Mouse (Mus musculus) large intestine, adult 2 months (tissue): ENCODE measurements around the gene Klhl33. TPM values are rescaled to one million over a fixed set of nuclear protein-coding genes. Genes with fewer than 3 reads are reported as not detected.
"Not testable (repeated sequence)": the region's sequence is repeated elsewhere in the genome, so short reads cannot be mapped to it uniquely, and the experiment has no call there.

ENCODE experiments used
- DNase-seq: peaks from one replicate; pipeline ENCODE4 v3.0.0-alpha.2; 2012; ENCODE audit warnings: low read depth, low spot score
- WGBS: fragments of 180-500 bp; shearing (Covaris S2); methylation state at CpG from one replicate; pipeline ENCODE4 v1.1.7; 2018; 5-methylcytosine and 5-hydroxymethylcytosine counted together
- polyA plus RNA-seq: library from polyadenylated mRNA; depleted of rRNA; stranded (reverse); fragments of >200 nt; gene quantifications from 2 replicates; pipeline ENCODE4 v1.2.3, GENCODE M21; 2012; rRNA removed

Gene Klhl33
- polyA plus RNA-seq, 1 experiment, result 0.71 TPM

DNA sequence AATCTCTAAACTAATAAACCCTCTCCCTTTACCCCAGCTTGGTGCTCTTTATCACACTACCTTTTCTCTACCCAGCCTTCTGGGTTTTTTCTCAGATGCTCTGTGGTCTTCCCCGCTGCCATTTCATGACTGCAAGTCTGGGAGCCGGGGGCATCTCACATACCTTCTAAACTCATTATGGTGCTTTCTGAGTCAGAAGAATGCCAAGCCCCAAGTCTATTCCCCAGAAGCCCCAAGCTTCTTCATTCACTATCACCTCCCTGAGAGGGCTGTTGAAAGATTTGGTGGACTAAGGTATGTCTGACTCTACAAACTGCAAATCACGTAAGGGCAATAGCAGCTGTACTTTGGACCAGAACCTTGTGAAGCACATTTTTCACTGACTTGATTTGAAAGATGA, 30.3 kb downstream of the Klhl33 start:
- WGBS, result 79% methylated on average over 3 of the region's 3 CpGs
- DNase-seq, result no peak

DNA sequence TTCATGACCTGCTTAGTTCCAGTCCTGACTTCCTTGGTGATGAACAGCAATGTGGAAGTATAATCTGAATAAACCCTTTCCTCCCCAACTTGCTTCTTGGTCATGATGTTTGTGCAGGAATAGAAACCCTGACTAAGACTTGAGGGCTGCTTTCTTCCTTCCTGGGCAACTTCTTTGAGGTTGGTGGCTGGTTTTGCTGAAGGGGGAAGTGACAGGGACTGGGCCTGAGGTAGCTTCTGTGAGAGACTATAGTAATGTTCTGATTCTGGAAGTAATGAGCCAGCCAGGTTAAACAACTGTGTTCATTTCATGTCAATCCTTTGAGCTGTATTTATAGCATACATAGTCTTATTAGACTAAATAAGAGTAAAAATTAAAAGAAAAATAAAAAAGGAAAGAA, 32.3 kb downstream of the Klhl33 start:
- not testable (repeated sequence) for DNase-seq

DNA sequence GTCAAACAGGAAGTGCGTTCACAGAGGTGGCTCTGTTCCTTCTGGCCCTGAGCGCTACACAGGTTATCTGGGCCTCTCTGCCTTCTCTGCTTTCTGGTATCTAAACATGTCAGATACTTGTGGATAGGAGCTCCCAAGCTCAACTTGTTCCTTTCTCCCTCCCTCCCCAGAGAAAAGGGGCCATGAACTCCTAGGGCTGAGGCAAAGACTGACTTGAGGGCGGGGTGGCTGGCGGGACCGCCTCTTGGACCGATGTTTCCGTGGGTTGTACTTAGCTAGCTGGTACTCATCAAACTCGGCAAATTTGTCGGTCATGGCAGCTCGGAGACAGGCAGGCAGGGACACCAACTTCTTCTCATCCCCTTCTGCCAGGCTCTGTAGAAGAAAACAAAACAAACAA, 34.7 kb downstream of the Klhl33 start:
- 93% methylated on average over 10 of the region's 10 CpGs for WGBS
- DNase-seq, result no peak

DNA sequence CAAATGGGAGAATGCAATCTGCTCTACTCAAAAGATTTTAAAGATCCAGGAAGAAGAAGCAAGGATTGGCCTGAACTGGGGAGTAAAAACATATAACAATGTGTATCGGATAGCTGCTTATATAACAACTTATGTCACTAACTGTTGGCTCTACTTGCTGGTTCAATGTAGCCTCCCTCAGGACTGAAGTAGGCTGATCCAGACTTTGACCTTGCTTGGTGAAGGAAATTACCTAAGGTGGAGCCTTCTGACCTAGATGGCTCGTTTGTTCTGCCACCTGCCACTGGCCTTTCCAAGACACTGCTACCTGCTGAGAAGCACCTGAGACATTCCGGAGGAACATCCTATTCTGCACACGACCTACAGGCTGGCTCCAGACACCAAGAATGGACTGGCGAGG, 41.5 kb downstream of the Klhl33 start:
- DNase-seq, result peak; percentile 79
- WGBS, result 28% methylated on average over 5 of the region's 5 CpGs

Other genes starting within 250 kb of the Klhl33 start
- gene Olfr747, start 204.3 kb downstream of the Klhl33 start, polyA plus RNA-seq, result not detected in 2 replicates
- gene Olfr748, start 190.1 kb downstream of the Klhl33 start, polyA plus RNA-seq, result not detected in 2 replicates
- not detected in 2 replicates for gene Olfr749, start 152.4 kb downstream of the Klhl33 start, polyA plus RNA-seq
- gene Ttc5, start 112.0 kb downstream of the Klhl33 start, polyA plus RNA-seq, result 21.7 and 25.6 TPM in 2 replicates
- gene Ccnb1ip1, start 89.8 kb downstream of the Klhl33 start, polyA plus RNA-seq, result not detected in 2 replicates
- 16.3 and 23.8 TPM in 2 replicates for gene Parp2, start 89.7 kb downstream of the Klhl33 start, polyA plus RNA-seq
- 68.7 and 104 TPM in 2 replicates for gene Tep1, start 26.9 kb downstream of the Klhl33 start, polyA plus RNA-seq
- gene Osgep, start 27.4 kb upstream of the Klhl33 start, polyA plus RNA-seq, result 57.4 and 75.0 TPM in 2 replicates
- 36.0 and 49.2 TPM in 2 replicates for gene Apex1, start 27.5 kb upstream of the Klhl33 start, polyA plus RNA-seq
- gene Pip4p1, start 33.3 kb upstream of the Klhl33 start, polyA plus RNA-seq, result 52.3 and 65.7 TPM in 2 replicates
- 143 and 173 TPM in 2 replicates for gene Pnp, start 33.6 kb upstream of the Klhl33 start, polyA plus RNA-seq
- gene Gm49342, start 47.0 kb upstream of the Klhl33 start, polyA plus RNA-seq, result 68.3 and 107 TPM in 2 replicates
- 104 and 150 TPM in 2 replicates for gene Pnp2, start 58.5 kb upstream of the Klhl33 start, polyA plus RNA-seq
- 0.11 and 0.23 TPM in 2 replicates for gene Rnase10, start 110.2 kb upstream of the Klhl33 start, polyA plus RNA-seq
- not detected in 2 replicates for gene Rnase9, start 144.4 kb upstream of the Klhl33 start, polyA plus RNA-seq
- not detected in 2 replicates for gene Rnase11, start 152.7 kb upstream of the Klhl33 start, polyA plus RNA-seq
- gene Rnase12, start 160.2 kb upstream of the Klhl33 start, polyA plus RNA-seq, result 0.86 and 1.0 TPM in 2 replicates
- gene Olfr750, start 176.9 kb upstream of the Klhl33 start, polyA plus RNA-seq, result 0.10 TPM in 1 of 2 replicates, not detected in the other
- 205 and 226 TPM in 2 replicates for gene Rnase4, start 193.6 kb upstream of the Klhl33 start, polyA plus RNA-seq
- 47.5 and 67.8 TPM in 2 replicates for gene Ang, start 193.6 kb upstream of the Klhl33 start, polyA plus RNA-seq
- gene Eddm3b, start 216.9 kb upstream of the Klhl33 start, polyA plus RNA-seq, result not detected in 2 replicates
- gene Rnase6, start 226.4 kb upstream of the Klhl33 start, polyA plus RNA-seq, result 19.4 and 23.6 TPM in 2 replicates
- gene Rnase1, start 249.3 kb upstream of the Klhl33 start, polyA plus RNA-seq, result 17.4 and 38.2 TPM in 2 replicates